Mouse (Mus musculus): ENCODE measurements around the gene Mapk11.

Gene Mapk11

DNA sequence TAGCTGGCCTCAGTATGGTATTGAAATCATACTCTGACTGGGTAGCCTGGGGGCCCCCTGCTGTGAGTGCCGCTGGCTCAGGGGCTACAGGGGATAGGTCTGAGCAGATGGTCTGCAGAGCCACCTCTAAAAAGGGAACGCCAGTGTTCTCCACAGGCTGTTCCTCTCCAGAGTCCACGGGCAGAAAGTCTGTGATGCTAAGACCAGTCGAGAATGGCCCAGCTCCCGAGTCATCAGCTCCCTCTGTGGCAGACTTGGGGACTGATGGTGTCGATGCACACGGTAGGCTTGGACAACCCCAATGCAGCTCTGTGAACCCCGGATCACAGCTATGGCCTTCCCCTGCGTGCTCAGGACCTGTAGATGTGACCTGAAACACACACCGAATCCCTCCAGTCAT is 45.5 kb downstream of the Mapk11 start:
- no peak for DNase-seq (ENCODE audit: low spot score)

DNA sequence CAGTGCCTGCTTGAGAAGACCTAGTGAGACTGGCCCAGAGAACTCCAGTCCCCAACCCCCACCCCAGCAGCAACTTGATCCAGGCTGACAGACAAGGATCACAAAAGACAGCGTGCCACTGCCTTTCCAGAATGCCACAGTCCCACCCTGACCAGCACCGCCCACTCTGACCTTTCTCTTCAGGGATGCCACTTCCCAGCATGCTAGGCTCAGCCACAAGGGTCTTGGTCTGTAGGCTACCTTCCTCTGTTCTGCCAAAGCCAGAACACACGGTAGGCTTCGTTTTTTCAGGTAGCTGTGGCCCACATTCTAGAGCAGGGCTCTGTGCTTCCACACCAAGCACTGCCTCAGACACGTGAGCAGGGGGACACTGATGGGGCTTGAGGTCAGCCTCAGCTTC is 46.8 kb downstream of the Mapk11 start:
- no peak for DNase-seq (ENCODE audit: low spot score)

DNA sequence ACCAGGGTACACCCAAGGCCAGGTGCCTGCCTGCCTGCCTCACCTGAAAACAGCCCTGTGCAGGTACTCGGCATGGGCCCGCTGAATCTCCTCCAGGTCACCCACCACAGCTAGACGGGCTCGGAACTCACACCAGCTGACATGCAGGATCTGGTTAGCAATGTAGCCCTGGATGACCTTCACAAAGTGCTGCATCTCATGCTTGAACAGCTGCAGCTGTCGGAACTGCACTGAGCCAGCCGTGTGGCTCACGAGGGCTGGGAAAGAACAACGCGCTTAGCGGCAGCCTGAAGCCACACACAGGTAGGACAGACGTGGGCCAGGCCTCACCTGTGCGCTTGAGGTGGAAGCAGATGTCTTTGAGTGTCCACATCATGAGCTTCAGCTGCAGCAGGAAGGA is 48.6 kb downstream of the Mapk11 start:
- no peak for DNase-seq (ENCODE audit: low spot score)

DNA sequence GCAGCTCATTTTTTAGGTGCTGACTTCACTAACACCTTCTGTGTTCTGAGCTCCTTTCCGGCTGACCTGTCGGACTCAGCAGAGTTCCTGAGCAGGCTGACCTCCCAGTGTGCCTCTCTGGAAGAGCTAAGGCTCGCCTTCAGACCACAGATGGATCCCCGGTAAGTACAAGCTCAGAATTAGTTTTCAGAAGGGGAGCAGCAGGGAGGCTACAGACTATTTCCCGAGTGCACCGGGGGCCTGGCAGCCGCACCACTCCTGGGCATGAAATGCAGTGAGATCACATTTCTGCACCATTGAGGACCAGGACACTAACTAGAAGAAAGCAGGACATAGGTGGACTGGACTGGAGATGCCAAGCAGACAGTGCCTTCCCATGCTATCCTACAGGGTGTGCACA is 50.8 kb downstream of the Mapk11 start:
- DNase-seq (ENCODE audit: low spot score) = no peak

DNA sequence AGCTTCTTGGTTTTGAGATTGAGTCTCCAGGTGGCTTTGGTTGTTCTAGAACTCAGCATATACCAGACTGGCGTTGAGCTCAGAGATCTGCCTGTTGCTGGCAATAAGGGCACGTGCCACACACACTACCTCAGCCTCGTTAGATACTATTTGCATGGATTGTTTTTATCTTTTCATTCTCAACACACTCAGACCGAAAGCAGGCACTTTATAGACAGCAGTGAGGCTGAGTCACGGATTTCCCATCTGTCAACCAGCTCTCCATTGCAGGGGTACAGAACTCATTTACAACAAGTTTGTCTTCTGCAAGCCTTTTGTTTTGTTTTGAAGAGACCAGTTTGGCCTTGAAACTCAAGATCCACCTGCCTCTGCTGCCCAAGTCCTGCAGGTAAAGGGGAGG is 52.0 kb downstream of the Mapk11 start:
- DNase-seq (ENCODE audit: low spot score) = no peak

Data from layer of hippocampus, adult 9-10 months (tissue).